12 mouse cellular contexts compared by ENCODE assay signal in genomic region chr3:29134509-29134908, GRCm38 (mm10). TPM values are rescaled to one million over a fixed set of nuclear protein-coding genes. Genes with fewer than 3 reads are reported as not detected.
DNase-seq lines count a peak whose midpoint lies in the region; ATAC-seq lines count a peak whose summit lies in the region.
"Had no signal": no experiment of that assay in that cellular context is flagged by ENCODE, and none has a peak within 500 bp of the region (broad histone marks: within the 10 kb centered on the region; RNA-seq: fewer than 3 reads in every experiment).

No protein-coding gene starts in this region.

- no peaks in the 10 kb centered on the region for H3K36me3 ChIP-seq in kidney, embryonic 15.5 days
- H3K36me3 ChIP-seq in forebrain, embryonic 14.5 days (ENCODE audit: control insufficient read depth, insufficient read depth, low read length), result no peaks in the 10 kb centered on the region
- H3K36me3 ChIP-seq in hindbrain, embryonic 12.5 days, result no peaks in the 10 kb centered on the region
- H3K36me3 ChIP-seq: heart, embryonic 10.5 days had no signal

- peaks cover 3% of the 10 kb centered on the region for H3K4me1 ChIP-seq in kidney, embryonic 15.5 days
- peaks cover 24% of the 10 kb centered on the region for H3K4me1 ChIP-seq in forebrain, embryonic 14.5 days (ENCODE audit: control insufficient read depth, insufficient read depth, low read length)
- peaks cover 31% of the 10 kb centered on the region for H3K4me1 ChIP-seq in hindbrain, embryonic 12.5 days

- no peak overlapping the region for H3K9ac ChIP-seq in kidney, embryonic 15.5 days
- no peak overlapping the region for H3K9ac ChIP-seq in forebrain, embryonic 14.5 days (ENCODE audit: low read length)
- H3K9ac ChIP-seq in hindbrain, embryonic 12.5 days, result no peak overlapping the region

- no peak overlapping the region for H3K4me3 ChIP-seq in kidney, embryonic 15.5 days (replicated peaks)
- no peak overlapping the region for H3K4me3 ChIP-seq in forebrain, embryonic 14.5 days (ENCODE audit: low read depth, low read length)
- H3K4me3 ChIP-seq in hindbrain, embryonic 12.5 days, result no peak overlapping the region
- H3K4me3 ChIP-seq: heart, embryonic 10.5 days had no signal

- WGBS in kidney, embryonic 15.5 days, result 44% methylated on average over 11 of the region's 11 CpGs
- WGBS in forebrain, embryonic 14.5 days, result 61% methylated on average over 11 of the region's 11 CpGs
- WGBS in hindbrain, embryonic 12.5 days, result 37% methylated on average over 11 of the region's 11 CpGs

- no peak for ATAC-seq in kidney, embryonic 15.5 days (replicated peaks; ENCODE audit: low FRiP score)
- no peak for ATAC-seq in forebrain, embryonic 14.5 days
- ATAC-seq in hindbrain, embryonic 12.5 days (ENCODE audit: low FRiP score), result peak; percentile 29; the same call in 1 of the 2 replicates

- peak overlapping the region; percentile 1; the same call in 1 of the 2 replicates for H3K4me2 ChIP-seq in kidney, embryonic 15.5 days
- H3K4me2 ChIP-seq in forebrain, embryonic 14.5 days (ENCODE audit: low read length), result peak overlapping the region; percentile 16; the same call in 1 of the 2 replicates
- H3K4me2 ChIP-seq in hindbrain, embryonic 12.5 days (replicated peaks), result peak overlapping the region; percentile 31; the same call in 1 of the 2 replicates

- H3K27ac ChIP-seq in kidney, embryonic 15.5 days, result no peak overlapping the region
- H3K27ac ChIP-seq in forebrain, embryonic 14.5 days (ENCODE audit: low read depth, low read length), result 0 out of 2 replicates have a peak overlapping the region, but pooled peaks have one; percentile 9
- H3K27ac ChIP-seq in hindbrain, embryonic 12.5 days, result no peak overlapping the region
- H3K27ac ChIP-seq: heart, embryonic 10.5 days had no signal

- no peaks in the 10 kb centered on the region for H3K9me3 ChIP-seq in kidney, embryonic 15.5 days (replicated peaks)
- no peaks in the 10 kb centered on the region for H3K9me3 ChIP-seq in forebrain, embryonic 14.5 days (replicated peaks; ENCODE audit: control insufficient read depth, low read length)
- no peaks in the 10 kb centered on the region for H3K9me3 ChIP-seq in hindbrain, embryonic 12.5 days (replicated peaks)
- H3K9me3 ChIP-seq: heart, embryonic 10.5 days had no signal

- no peak for DNase-seq in kidney, postnatal 4 days
- DNase-seq in forebrain, embryonic 14.5 days (ENCODE audit: low spot score), result no peak
- peak; percentile 7 for DNase-seq in mesoderm, embryonic 11.5 days (ENCODE audit: low read depth, low spot score)
- DNase-seq in Muller cell, postnatal 12 days (ENCODE audit: inconsistent ontology term), result no peak
- no peak for DNase-seq in layer of hippocampus, adult 9-10 months (ENCODE audit: low spot score)
- no peak for DNase-seq in cerebellum, postnatal 4 days (ENCODE audit: low spot score in 2 of 2)
- DNase-seq: cerebellum, postnatal 36 days; kidney, postnatal 10 days; thymus, postnatal 14 days had no signal

- H3K27me3 ChIP-seq in kidney, embryonic 15.5 days, result no peaks in the 10 kb centered on the region
- H3K27me3 ChIP-seq in forebrain, embryonic 14.5 days (replicated peaks; ENCODE audit: control insufficient read depth, insufficient read depth, low read length), result no peaks in the 10 kb centered on the region
- H3K27me3 ChIP-seq in hindbrain, embryonic 12.5 days, result no peaks in the 10 kb centered on the region

RNA-seq across cellular contexts. Expression of gene Egfem1, which starts 52.7 kb away (rescaled TPM):
- 1.1 and 1.4 TPM in 2 replicates for polyA plus RNA-seq in kidney, embryonic 15.5 days (2015; fragmentation: Nextera tagmentation; extraction: Ambion mirVana)
- polyA plus RNA-seq in forebrain, embryonic 14.5 days (2014; fragmentation: Nextera tagmentation; extraction: Ambion mirVana), result 3.0 and 4.7 TPM in 2 replicates
- 4.9 and 5.1 TPM in 2 replicates for polyA plus RNA-seq in hindbrain, embryonic 12.5 days (2016; fragmentation: Nextera tagmentation; extraction: Ambion mirVana)
